Mouse (Mus musculus) stomach, embryonic 16.5 days (tissue): ENCODE measurements at regions not wholly inside any gene's neighbourhood (a gene's known extent, or its start where the extent isn't known, plus 50 kb on each side); places are given as distances from the start of the nearest gene placed in this dataset.
A peak's percentile ranks its signal among the peaks of the same experiment; 100 is the strongest.
"Not testable (repeated sequence)": the region's sequence is repeated elsewhere in the genome, so short reads cannot be mapped to it uniquely, and the experiment has no call there.

Experiments used
- ATAC-seq: fragments of 200-750 bp; cut with Nextera tagmentation; 2 replicates; pipeline ENCODE4 v1.8.0; 2017; ENCODE audit warnings: moderate number of reproducible peaks, moderate TSS enrichment; ENCODE audit not compliant: insufficient read depth, low FRiP score
- H3K27ac ChIP-seq: fragments of 300-500 bp; sonication (generic); 2 replicates; pipeline ENCODE4 v1.5.1; 2014; ENCODE audit warnings: low read length
- H3K27me3 ChIP-seq: fragments of 300-500 bp; sonication (generic); 2 replicates; pipeline ENCODE4 v1.6.1; 2014; ENCODE audit warnings: low read length, control low read depth, mixed read lengths; ENCODE audit not compliant: control insufficient read depth, insufficient read depth
- H3K36me3 ChIP-seq: fragments of 300-500 bp; sonication (generic); 2 replicates; pipeline ENCODE4 v1.6.1; 2014; ENCODE audit warnings: low read length; ENCODE audit not compliant: control insufficient read depth, insufficient read depth
- H3K4me1 ChIP-seq: fragments of 300-500 bp; sonication (generic); 2 replicates; pipeline ENCODE4 v1.6.1; 2014; ENCODE audit warnings: low read length, control low read depth, mixed read lengths; ENCODE audit not compliant: control insufficient read depth, insufficient read depth
- H3K4me2 ChIP-seq: fragments of 300-500 bp; sonication (generic); 2 replicates; pipeline ENCODE4 v1.6.1; 2014; ENCODE audit warnings: low read depth, low read length, mixed read lengths
- H3K4me3 ChIP-seq: fragments of 300-500 bp; sonication (generic); replicated peaks from 2 replicates; pipeline ENCODE4 v1.5.1; 2014; ENCODE audit warnings: mild to moderate bottlenecking, low read length
- H3K9ac ChIP-seq: fragments of 300-500 bp; sonication (generic); 2 replicates; pipeline ENCODE4 v1.6.1; 2014; ENCODE audit warnings: low read length
- H3K9me3 ChIP-seq: fragments of 300-500 bp; sonication (generic); replicated peaks from 2 replicates; pipeline ENCODE4 v1.6.1; 2016; ENCODE audit warnings: low read length, control low read depth; ENCODE audit not compliant: control insufficient read depth
- WGBS: fragments of 180-500 bp; shearing (Covaris S2); extraction: QIAGEN DNeasy Blood & Tissue Kit; methylation state at CpG from one replicate; pipeline ENCODE4 v1.1.7; 2014; 5-methylcytosine and 5-hydroxymethylcytosine counted together

DNA sequence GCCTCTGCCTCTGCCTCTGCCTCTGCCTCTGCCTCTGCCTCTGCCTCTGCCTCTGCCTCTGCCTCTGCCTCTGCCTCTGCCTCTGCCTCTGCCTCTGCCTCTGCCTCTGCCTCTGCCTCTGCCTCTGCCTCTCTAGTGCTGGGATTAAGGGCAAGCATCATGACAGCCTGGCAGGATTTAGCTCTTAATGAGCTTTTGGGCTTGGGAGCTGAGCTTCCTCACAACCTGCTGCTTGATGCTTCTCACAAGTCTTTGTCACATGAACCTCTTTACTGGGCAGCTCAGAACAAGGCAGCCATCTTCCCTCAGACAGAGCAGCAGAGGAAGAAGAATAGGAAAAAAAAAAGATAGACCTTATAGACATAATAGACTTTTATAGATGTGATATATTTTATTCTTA is 152.6 kb downstream of the Gm5426 start:
- not testable (repeated sequence) for H3K9ac ChIP-seq, ATAC-seq, H3K27ac ChIP-seq, H3K4me2 ChIP-seq, H3K4me3 ChIP-seq, H3K27me3 ChIP-seq, H3K9me3 ChIP-seq, H3K4me1 ChIP-seq, H3K36me3 ChIP-seq

GRCm38 (mm10) chr10:96293622-96294021 is 157.2 kb downstream of the Gm5426 start:
- no peak overlapping the region for H3K4me3 ChIP-seq
- no peak for ATAC-seq

DNA sequence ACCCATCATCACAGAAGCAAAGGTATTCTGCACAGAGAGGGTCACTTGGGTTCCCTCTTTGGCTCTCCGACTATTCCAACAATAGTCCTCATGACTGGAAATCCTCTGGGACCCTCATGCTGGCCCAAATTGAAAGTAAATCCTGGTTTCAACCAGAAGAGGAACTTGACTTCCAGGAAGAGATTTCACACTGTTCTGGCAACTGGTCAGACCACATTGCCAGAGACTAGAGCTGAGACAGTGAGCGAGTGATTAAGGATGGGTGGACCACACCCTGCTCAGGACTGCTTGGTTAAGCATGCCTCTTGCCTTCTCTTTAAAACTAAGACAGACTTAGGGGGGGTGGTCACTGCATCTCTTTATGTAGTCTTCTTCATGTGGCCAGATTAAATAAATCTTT is 158.3 kb downstream of the Gm5426 start:
- Histone ChIP-seq H3K9ac (no peak overlapping the region), H3K36me3 (no peaks in the 10 kb centered on the region), H3K27me3 (no peaks in the 10 kb centered on the region), H3K27ac (no peak overlapping the region; the same call in 1 of the 2 replicates), H3K4me3 (no peak overlapping the region), H3K9me3 (no peaks in the 10 kb centered on the region), H3K4me2 (no peak overlapping the region), H3K4me1 (peaks cover 2% of the 10 kb centered on the region; the same call in 1 of the 2 replicates)
- WGBS: 77% methylated on average over 2 of the region's 2 CpGs
- no peak for ATAC-seq

More at GRCm38 (mm10) chr10:96293622-96294021, 157.2 kb downstream of the Gm5426 start:
- Histone ChIP-seq H3K36me3 (no peaks in the 10 kb centered on the region), H3K4me2 (0 out of 2 replicates have a peak overlapping the region, but pooled peaks have one; percentile 4), H3K9me3 (no peaks in the 10 kb centered on the region), H3K9ac (no peak overlapping the region), H3K4me1 (peaks cover 2% of the 10 kb centered on the region; the same call in 1 of the 2 replicates), H3K27me3 (no peaks in the 10 kb centered on the region), H3K27ac (no peak overlapping the region)
- WGBS: 37% methylated on average over 7 of the region's 7 CpGs

DNA sequence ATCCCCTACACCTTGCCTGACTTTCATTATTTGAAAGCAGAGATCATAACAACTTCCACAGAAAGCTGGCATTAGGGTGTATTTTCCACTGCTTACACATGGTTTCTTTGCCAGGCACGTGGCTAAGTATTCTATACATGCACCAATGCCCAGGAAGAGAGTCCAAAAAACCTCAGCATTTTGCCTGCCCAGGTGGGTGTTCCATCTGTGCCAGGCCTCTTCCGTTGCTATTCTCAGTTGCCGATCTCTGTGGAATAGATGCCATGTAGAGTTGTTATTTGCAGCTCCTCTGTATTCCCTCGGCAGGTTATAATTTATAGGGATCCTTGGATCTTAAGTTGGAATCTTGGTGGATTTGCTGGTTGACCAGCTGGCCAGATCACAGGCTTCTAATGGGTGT is 161.3 kb downstream of the Gm5426 start:
- Histone ChIP-seq H3K4me1 (peaks cover 2% of the 10 kb centered on the region; the same call in 1 of the 2 replicates), H3K36me3 (no peaks in the 10 kb centered on the region), H3K4me3 (no peak overlapping the region), H3K9me3 (no peaks in the 10 kb centered on the region), H3K9ac (no peak overlapping the region), H3K27ac (no peak overlapping the region; the same call in 1 of the 2 replicates), H3K4me2 (no peak overlapping the region), H3K27me3 (no peaks in the 10 kb centered on the region)
- ATAC-seq: no peak
- WGBS: 89% methylated on average over 4 of the region's 4 CpGs

DNA sequence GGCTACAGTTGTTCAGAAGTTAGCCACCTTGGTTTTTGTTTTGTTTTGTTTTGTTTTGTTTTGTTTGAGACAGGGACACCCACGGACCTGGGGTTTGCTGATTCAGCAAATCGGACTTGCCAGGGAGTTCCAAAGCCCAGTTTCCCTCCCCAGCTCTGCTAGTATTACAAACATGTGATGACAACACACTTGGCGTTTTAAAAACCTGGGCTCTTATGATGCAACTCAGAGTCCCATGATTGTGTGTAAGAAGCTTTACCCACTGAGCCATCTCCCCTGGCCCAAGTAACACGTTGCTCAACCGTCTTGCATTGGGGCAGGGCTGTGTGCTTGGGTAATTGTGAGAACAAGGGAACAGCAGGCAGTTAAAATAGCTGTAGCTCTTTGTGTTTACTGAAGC is 162.2 kb downstream of the Gm5426 start:
- WGBS: 79% methylated on average over 5 of the region's 5 CpGs
- no peaks in the 10 kb centered on the region for H3K27me3 ChIP-seq
- H3K9me3 ChIP-seq: no peaks in the 10 kb centered on the region
- H3K27ac ChIP-seq: no peak overlapping the region
- H3K4me3 ChIP-seq: no peak overlapping the region
- H3K9ac ChIP-seq: no peak overlapping the region
- H3K4me1 ChIP-seq: peaks cover 2% of the 10 kb centered on the region; the same call in 1 of the 2 replicates
- no peak overlapping the region for H3K4me2 ChIP-seq
- ATAC-seq: no peak
- H3K36me3 ChIP-seq: no peaks in the 10 kb centered on the region

DNA sequence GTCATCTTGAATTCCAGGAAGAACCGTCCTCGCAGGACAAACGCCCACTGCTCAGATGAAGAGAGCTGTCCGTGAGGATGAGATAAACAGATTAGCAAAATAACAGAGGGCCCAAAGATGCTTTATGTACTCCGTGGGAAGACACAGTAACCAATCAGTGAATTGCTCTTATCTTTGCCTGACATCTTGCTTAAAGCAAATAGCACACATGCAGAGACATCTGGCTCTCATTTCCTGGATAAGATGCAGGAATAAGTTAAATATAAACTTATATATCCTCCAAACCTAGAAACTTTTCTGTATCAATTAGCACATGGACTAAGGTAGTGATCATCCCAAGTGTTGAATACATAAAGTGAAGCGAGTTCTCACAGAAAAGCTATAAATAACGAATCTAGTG is 169.3 kb downstream of the Gm5426 start:
- ATAC-seq: no peak
- H3K9ac ChIP-seq: no peak overlapping the region
- H3K27me3 ChIP-seq: no peaks in the 10 kb centered on the region
- no peaks in the 10 kb centered on the region for H3K9me3 ChIP-seq
- no peak overlapping the region for H3K4me3 ChIP-seq
- H3K27ac ChIP-seq: no peak overlapping the region
- H3K4me1 ChIP-seq: peaks cover 16% of the 10 kb centered on the region; the same call in 1 of the 2 replicates
- 64% methylated on average over 7 of the region's 7 CpGs for WGBS
- no peak overlapping the region for H3K4me2 ChIP-seq
- no peaks in the 10 kb centered on the region for H3K36me3 ChIP-seq

- H3K9me3 ChIP-seq: peaks cover 10% of the 10 kb centered on the region; the same call in 1 of the 2 replicates
- no peak overlapping the region for H3K9ac ChIP-seq
- H3K27me3 ChIP-seq: no peaks in the 10 kb centered on the region
- H3K4me1 ChIP-seq: peaks cover 16% of the 10 kb centered on the region; the same call in 1 of the 2 replicates
- WGBS: 17% methylated on average over 7 of the region's 7 CpGs
- peak overlapping the region; percentile 64; the same call in 1 of the 2 replicates for H3K27ac ChIP-seq
- peak; percentile 70 for ATAC-seq
- no peak overlapping the region for H3K4me2 ChIP-seq
- no peaks in the 10 kb centered on the region for H3K36me3 ChIP-seq
- H3K4me3 ChIP-seq: no peak overlapping the region
Observed at GRCm38 (mm10) chr10:96308713-96309445, 172.5 kb downstream of the Gm5426 start.

GRCm38 (mm10) chr10:96309766-96310165 is 173.4 kb downstream of the Gm5426 start:
- WGBS: 50% methylated on average over 4 of the region's 4 CpGs
- H3K4me1 ChIP-seq: peaks cover 16% of the 10 kb centered on the region; the same call in 1 of the 2 replicates
- no peak for ATAC-seq

DNA sequence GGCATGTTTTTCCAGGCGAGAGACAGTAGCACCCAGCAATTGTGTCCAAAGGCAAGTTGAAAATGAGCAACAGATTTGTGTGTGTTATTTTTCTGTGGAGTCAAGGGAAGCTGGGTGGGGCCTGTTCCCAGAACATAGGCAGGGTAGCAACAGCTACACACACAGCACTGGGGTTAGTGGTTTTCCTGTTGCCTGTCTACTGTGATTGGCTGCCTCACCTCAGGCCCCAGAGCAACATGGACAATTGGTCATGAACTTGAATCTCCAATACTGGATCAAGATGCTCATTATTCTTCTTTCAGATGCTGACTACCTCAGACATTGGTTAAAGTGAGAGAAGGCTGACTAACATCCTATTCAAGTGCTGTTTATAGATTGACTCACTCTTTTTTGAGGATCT is 188.9 kb downstream of the Gm5426 start:
- no peaks in the 10 kb centered on the region for H3K36me3 ChIP-seq
- H3K27me3 ChIP-seq: no peaks in the 10 kb centered on the region
- H3K27ac ChIP-seq: no peak overlapping the region
- WGBS: 92% methylated on average over 1 of the region's 1 CpGs
- ATAC-seq: no peak
- H3K4me1 ChIP-seq: no peaks in the 10 kb centered on the region
- no peak overlapping the region for H3K4me3 ChIP-seq
- H3K9ac ChIP-seq: no peak overlapping the region
- no peak overlapping the region for H3K4me2 ChIP-seq
- H3K9me3 ChIP-seq: no peaks in the 10 kb centered on the region

More at GRCm38 (mm10) chr10:96309766-96310165, 173.4 kb downstream of the Gm5426 start:
- H3K27me3 ChIP-seq: no peaks in the 10 kb centered on the region
- no peak overlapping the region for H3K4me3 ChIP-seq
- H3K4me2 ChIP-seq: no peak overlapping the region
- no peak overlapping the region for H3K9ac ChIP-seq
- H3K9me3 ChIP-seq: peaks cover 10% of the 10 kb centered on the region; the same call in 1 of the 2 replicates
- H3K27ac ChIP-seq: no peak overlapping the region
- no peaks in the 10 kb centered on the region for H3K36me3 ChIP-seq
